Mouse (Mus musculus) colon, adult 2 months (tissue): ENCODE measurements around the gene Olfr1184. TPM values are rescaled to one million over a fixed set of nuclear protein-coding genes. Genes with fewer than 3 reads are reported as not detected.

Source experiments
- polyA plus RNA-seq: library from polyadenylated mRNA; depleted of rRNA; stranded (reverse); fragments of >200 nt; gene quantifications from 2 replicates; pipeline ENCODE4 v1.2.3, GENCODE M21; 2012; rRNA removed

The Olfr1184 gene
- polyA plus RNA-seq, result not detected in 2 replicates

DNA sequence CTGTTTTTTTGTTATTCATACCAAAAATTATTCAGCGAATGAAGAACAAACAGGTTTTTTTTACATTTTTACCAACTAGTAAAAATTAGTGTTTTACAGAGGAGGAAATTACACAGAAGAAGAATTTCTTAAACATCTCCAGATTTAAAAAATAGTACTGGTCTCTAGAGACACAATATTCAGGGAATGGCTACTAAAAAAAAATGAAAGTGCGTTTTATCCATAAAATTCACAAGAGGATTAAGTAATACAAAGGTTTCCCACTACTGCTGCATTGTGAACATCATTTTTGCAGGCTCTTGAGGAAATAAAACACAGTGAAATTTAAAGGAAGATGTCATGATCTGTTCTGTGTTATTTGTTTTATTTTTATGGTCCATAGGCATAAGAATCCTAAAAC, at the start of gene Olfr1184:
Olfr1184 (plus strand) TSS at position 301 of the 400 bp plus-strand sequence.

DNA sequence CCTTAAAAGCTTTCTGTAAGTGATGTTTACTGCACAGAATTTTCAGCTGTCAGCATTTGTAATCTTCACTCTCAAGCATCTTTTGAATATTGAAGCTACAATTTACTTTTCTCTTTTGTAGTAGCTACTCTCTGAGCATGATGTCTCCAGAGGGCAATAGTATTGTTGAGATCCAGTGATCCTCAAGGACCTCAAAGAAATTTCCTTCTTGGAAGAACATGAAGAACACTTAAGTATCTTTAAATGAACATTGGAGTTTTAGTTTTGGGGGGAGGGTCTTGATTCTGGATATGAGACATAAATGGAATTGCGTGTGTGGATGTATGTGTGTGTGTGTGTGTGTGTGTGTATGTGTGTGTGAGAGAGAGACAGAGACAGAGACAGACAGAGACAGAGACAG, 34.4 kb upstream of the Olfr1184 start, which contains the start of gene Gm13757:
Gm13757 (minus strand) TSS at position 101 of the 400 bp plus-strand sequence.

DNA sequence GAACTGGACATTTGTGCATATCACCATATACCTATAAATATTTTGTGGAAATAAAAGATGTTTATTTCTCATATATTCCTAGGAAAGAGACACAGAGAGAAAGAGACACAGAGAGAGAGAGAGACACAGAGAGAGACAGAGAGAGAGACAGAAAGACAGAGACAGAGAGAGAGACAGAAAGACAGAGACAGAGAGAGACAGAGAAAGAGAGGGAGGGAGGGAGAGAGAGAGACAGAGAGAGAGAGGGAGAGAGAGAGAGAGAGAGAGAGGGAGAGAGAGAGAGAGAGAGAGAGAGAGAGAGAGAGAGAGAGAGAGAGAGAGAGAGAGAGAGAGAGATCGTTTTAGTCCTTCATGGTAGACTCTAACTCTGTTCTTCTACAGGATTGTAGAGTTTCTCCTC, 28.8 kb upstream of the Olfr1184 start, which contains the start of gene Olfr1183:
Olfr1183 (plus strand) TSS at position 301 of the 400 bp plus-strand sequence.

DNA sequence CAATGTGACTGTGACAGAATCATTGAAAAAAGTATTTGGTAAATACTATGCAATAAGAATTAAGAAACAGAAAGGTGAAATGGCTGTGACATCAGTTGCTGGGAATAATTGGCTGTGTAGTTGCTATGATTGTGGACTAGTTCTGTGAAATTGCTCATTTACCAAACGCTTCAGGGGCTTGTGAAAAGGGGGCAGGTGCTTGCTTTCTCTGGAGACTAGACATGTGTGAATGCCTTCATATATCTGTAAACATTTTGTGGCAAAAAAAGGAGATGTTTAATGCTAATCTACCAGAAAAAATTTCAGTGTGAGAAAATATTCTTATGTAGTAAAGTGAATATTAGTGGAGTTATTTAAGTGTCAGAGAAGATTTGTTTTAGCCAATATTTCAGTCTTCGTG, 9.6 kb downstream of the Olfr1184 start, which contains the start of gene Olfr1185-ps1:
Olfr1185-ps1 (plus strand) TSS at position 301 of the 400 bp plus-strand sequence.

DNA sequence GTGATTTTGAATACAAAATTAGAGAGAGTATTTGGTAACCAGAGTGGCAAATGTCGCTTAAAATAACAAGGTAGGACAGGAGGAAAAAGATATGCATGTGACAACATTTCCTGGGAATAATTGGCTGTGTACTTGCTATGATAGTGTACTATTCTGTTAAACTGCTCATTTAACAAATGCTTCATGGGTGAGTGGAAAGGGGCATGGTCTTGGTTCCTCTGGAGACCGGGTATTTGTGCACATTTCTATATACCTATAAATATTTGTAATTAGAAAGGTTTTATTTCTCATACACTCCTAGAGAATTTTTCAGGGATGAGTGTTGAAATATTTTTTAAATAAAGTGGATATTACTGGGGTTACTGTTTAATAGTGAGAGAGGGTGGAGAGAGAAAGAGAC, 34.9 kb downstream of the Olfr1184 start, which contains the start of gene Olfr1186:
Olfr1186 (plus strand) TSS at position 301 of the 400 bp plus-strand sequence.

Other genes starting within 250 kb of the Olfr1184 start
- gene Olfr1173, start 203.7 kb upstream of the Olfr1184 start, polyA plus RNA-seq, result not detected in 2 replicates
- not detected in 2 replicates for gene Olfr1174-ps, start 168.5 kb upstream of the Olfr1184 start, polyA plus RNA-seq
- gene Olfr1175-ps, start 156.4 kb upstream of the Olfr1184 start, polyA plus RNA-seq, result not detected in 2 replicates
- gene Olfr1176, start 146.9 kb upstream of the Olfr1184 start, polyA plus RNA-seq, result not detected in 2 replicates
- not detected in 2 replicates for gene Olfr1177-ps, start 137.1 kb upstream of the Olfr1184 start, polyA plus RNA-seq
- gene Olfr1178, start 96.5 kb upstream of the Olfr1184 start, polyA plus RNA-seq, result not detected in 2 replicates
- not detected in 2 replicates for gene Olfr1179, start 77.1 kb upstream of the Olfr1184 start, polyA plus RNA-seq
- not detected in 2 replicates for gene Olfr1180, start 64.4 kb upstream of the Olfr1184 start, polyA plus RNA-seq
- not detected in 2 replicates for gene Olfr1181, start 57.4 kb upstream of the Olfr1184 start, polyA plus RNA-seq
- not detected in 2 replicates for gene Gm13757, start 34.5 kb upstream of the Olfr1184 start, polyA plus RNA-seq
- not detected in 2 replicates for gene Olfr1183, start 28.7 kb upstream of the Olfr1184 start, polyA plus RNA-seq
- not detected in 2 replicates for gene Olfr1185-ps1, start 9.7 kb downstream of the Olfr1184 start, polyA plus RNA-seq
- gene Olfr1186, start 35.0 kb downstream of the Olfr1184 start, polyA plus RNA-seq, result not detected in 2 replicates
- not detected in 2 replicates for gene Olfr1188, start 73.3 kb downstream of the Olfr1184 start, polyA plus RNA-seq
- not detected in 2 replicates for gene Olfr1189, start 102.9 kb downstream of the Olfr1184 start, polyA plus RNA-seq
- gene Olfr1191-ps1, start 156.9 kb downstream of the Olfr1184 start, polyA plus RNA-seq, result not detected in 2 replicates
- gene Olfr1192-ps1, start 164.9 kb downstream of the Olfr1184 start, polyA plus RNA-seq, result not detected in 2 replicates
- gene Olfr1193, start 192.0 kb downstream of the Olfr1184 start, polyA plus RNA-seq, result not detected in 2 replicates
- not detected in 2 replicates for gene Olfr1195, start 205.6 kb downstream of the Olfr1184 start, polyA plus RNA-seq
- not detected in 2 replicates for gene Olfr1196, start 221.0 kb downstream of the Olfr1184 start, polyA plus RNA-seq
- not detected in 2 replicates for gene Olfr1197, start 248.8 kb downstream of the Olfr1184 start, polyA plus RNA-seq